Mouse (Mus musculus): ENCODE data around the gene Zfp62. TPM values are rescaled to one million over a fixed set of nuclear protein-coding genes. Genes with fewer than 3 reads are reported as not detected.

Zfp62 gene
- total RNA-seq, 2 experiments from 2014 or later: 28.2 to 35.5 TPM

DNA sequence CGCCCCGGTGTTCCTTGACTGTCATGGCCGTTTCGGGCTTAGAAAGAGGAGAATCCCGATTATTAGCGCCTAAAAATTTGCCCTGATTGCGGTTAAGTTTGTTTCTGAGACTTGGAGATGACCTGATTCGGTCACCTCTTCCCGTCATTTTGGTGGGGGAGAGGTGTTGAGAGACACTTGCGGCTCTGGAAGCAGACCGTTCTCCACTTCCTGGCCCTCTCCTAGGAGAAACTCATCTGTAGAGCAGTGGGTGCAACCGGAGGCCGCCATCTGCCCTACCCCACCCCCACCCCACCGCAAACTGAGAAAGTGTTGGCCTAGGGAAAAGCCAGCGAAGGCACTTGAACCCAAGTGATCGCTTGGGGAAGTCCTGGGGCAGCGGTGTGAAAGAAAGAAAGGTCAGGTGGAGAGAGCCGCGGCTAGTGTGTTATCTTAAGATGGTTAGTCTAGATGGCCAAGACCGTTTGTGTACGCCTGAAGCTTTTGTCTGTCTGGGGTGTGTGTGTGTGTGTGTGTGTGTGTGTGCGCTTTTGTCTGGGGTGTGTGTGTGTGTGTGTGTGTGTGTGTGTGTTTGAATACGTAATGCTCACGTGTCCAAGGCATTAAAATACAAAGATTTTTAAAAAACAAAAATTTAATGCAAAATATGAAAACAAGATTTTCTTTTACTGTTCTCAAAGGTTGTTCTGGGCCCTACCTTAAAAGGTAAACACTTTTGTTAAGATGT, 842 bp downstream of the Zfp62 start:
- DNase-seq (ENCODE audit: low spot score in 2 of 2): peak in 1 of 2 experiments; percentile 10

GRCm38 (mm10) chr11:49205080-49205590, 2.0 kb downstream of the Zfp62 start:
- no peak for DNase-seq (ENCODE audit: low spot score in 2 of 2)

GRCm38 (mm10) chr11:49207495-49207894, 4.4 kb downstream of the Zfp62 start:
- no peak for DNase-seq (ENCODE audit: low spot score in 2 of 2)

- no peak for DNase-seq (ENCODE audit: low spot score in 2 of 2)
These were observed 9.5 kb downstream of the Zfp62 start for GRCm38 (mm10) chr11:49212577-49212976.

- DNase-seq (ENCODE audit: low spot score in 2 of 2): no peak
These were observed 10.4 kb downstream of the Zfp62 start for GRCm38 (mm10) chr11:49213505-49213904.

DNA sequence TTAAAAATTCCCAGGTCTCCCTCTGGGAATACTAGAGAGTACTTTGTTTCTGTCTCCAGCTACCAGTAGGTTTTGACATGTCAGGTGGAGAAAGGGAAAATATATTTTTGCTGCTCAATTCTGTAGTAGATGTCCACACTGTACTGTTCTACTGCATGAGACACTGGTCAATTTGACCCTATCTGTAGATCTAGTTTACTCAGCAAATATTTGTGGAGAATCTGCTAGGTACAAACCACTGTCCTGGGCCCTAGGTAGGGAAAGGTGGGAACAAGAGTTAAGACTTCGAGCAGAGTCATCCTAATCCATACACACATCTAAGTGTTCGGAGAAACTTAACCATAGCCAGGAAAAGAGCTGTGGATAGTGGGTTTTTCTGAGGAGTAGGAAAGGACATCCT, 16.2 kb downstream of the Zfp62 start:
- DNase-seq (ENCODE audit: low spot score in 2 of 2): no peak

DNA sequence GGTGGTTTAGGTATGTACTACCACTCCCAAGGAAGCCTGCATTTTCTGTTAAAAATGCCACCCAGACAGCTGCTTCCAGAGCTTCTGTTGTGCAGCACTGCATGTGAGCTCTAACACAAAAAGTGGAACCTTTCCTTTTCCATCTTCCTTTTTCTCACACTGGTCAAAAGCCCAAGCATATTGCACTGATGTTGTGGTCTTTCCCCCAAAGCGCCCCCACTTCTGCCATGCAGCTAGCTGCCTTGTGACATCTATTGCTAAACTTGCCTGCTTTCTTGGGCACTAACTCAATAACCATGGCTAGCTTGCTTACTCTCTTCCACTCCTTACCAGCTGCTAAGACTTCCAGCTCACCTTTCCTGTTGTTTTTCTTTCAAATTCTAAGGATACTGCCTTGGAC, 21.4 kb downstream of the Zfp62 start:
- no peak for DNase-seq (ENCODE audit: low spot score in 2 of 2)

- DNase-seq (ENCODE audit: low spot score in 2 of 2): no peak
These were observed 29.7 kb downstream of the Zfp62 start for GRCm38 (mm10) chr11:49232781-49233180.

GRCm38 (mm10) chr11:49235459-49236207, 32.5 kb downstream of the Zfp62 start:
- no peak for DNase-seq (ENCODE audit: low spot score in 2 of 2)

DNA sequence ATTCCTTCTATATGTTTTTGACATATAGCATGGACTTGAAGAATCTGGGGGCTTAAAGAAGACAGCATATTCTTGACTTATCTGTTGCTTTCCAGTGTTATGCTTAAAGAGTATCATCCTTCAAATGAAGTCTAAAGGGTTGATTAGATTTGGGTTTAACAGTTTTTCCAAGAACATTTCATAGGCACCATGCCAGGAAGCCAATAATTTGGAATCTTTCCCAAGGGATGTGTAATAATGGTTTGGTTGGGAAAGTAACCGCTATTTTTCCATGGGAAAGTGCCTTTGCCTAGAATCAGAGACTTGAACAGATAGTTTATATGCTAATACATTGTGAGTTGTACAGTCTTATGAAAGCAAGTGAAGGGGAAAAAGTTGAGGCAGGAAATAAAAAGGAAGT, 33.8 kb downstream of the Zfp62 start:
- DNase-seq (ENCODE audit: low spot score in 2 of 2): no peak

GRCm38 (mm10) chr11:49237532-49237931, 34.4 kb downstream of the Zfp62 start:
- DNase-seq (ENCODE audit: low spot score in 2 of 2): no peak

GRCm38 (mm10) chr11:49240310-49240709, 37.2 kb downstream of the Zfp62 start:
- no peak for DNase-seq (ENCODE audit: low spot score in 2 of 2)

- DNase-seq (ENCODE audit: low spot score in 2 of 2): no peak
These were observed 37.8 kb downstream of the Zfp62 start for GRCm38 (mm10) chr11:49240874-49241273.

DNA sequence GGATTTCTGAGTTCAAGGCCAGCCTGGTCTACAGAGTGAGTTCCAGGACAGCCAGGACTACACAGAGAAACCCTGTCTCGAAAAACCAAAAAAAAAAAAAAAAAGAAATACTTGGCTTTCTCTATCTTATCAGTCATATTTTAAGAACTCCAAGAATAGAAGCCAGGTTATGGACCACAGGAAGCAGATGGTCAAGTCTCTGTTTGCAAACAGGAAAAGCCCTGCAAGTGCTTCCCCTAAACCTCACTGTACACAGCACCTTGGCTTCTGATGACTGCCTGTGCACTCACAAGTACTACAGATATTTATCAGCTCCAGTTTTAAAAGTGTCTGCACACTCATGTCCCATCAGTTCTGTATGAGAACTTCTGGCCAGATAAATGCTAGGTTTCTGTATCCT, 38.4 kb downstream of the Zfp62 start:
- DNase-seq (ENCODE audit: low spot score in 2 of 2): no peak

GRCm38 (mm10) chr11:49242944-49243626, 40.0 kb downstream of the Zfp62 start:
- no peak for DNase-seq (ENCODE audit: low spot score in 2 of 2)

GRCm38 (mm10) chr11:49243727-49244594, 40.9 kb downstream of the Zfp62 start, which contains the start of gene Mgat1:
TSS of gene Mgat1 (plus strand) at chr11:49244191.
- DNase-seq (ENCODE audit: low spot score in 2 of 2): peak; percentile 89 to 92

- DNase-seq (ENCODE audit: low spot score in 2 of 2): no peak
These were observed 41.5 kb downstream of the Zfp62 start for GRCm38 (mm10) chr11:49244595-49244930.

DNA sequence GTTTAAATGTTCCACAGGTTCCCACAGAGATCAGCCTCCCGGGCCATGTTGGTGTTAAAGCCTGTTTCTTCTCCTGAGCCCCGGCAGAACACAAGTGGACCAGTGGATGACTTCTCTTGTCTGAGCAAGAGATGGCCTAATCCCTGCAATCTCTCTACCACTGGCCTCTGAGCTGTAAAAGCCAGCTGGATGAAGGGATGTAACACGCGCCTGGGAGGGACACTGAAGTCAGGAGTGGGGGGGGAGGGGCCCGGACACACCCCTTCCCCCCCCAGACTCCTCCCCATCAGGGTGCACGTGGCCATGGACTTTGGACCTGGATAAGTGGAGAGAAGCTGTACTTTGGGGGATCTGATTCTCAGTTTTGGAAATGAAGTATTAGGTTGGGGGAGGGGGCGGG, 42.1 kb downstream of the Zfp62 start:
- no peak for DNase-seq (ENCODE audit: low spot score in 2 of 2)

DNA sequence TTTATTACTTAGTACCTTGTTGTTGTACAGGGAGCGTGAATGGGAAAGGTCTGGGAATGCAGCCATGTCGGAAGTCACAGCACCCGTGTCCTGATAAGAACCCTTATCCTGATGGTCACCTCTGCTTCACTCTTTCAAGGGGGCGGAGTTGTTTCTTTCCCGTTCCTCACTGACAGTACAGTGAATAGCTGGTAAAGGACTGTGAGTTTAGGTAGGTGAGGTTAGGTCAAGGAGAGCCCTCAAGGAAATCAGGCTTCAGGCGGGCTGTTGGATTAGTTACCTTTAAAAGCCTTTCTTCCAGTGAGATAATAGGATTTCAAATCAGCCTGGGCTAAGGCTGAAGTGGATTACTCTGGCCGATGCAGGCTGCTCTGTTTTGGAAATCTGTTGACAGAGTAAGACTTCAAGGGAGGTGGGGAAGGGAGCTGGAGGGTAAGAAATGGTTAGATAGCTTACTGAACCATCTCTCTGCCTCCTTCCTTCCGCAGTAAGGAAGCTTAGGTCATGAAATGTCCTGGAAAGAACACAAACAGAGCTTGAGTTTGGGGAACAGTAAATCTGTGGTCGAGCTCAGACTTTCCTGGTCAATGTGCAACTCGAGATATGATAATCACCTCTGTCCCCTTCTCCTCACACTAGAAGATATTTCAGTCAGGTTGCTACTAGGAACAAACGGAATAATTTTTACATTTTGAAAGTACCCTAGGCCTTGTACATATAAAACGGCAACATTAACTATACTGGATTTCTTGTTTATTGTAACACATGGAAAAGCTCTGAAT, 42.7 kb downstream of the Zfp62 start:
- DNase-seq (ENCODE audit: low spot score in 2 of 2): no peak

DNA sequence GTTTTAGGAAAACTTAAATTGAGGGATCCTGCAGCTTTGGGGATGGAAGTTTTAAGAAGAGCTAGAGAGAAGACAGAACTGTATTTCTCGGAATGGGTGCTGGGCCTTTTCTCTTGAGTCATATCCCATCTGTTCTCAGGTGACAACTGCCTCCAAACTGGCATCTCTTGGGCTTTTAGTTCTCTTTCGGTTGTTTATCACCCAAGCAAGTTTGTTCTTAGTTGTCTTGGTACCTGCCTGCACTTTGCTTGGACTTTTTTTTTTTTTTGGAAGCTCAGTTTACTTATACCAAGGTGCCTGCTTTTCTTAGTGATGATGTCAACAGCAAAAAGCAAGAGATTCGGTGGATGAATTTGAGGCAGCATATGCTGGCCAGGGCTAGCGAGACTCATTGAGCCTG, 43.4 kb downstream of the Zfp62 start:
- no peak for DNase-seq (ENCODE audit: low spot score in 2 of 2)
